Mouse (Mus musculus): ENCODE measurements around the gene Mical3. TPM values are rescaled to one million over a fixed set of nuclear protein-coding genes. Genes with fewer than 3 reads are reported as not detected.
A peak's percentile ranks its signal among the peaks of the same experiment; 100 is the strongest.

Gene Mical3
- polyA plus RNA-seq, 1 experiment from 2014 or later, result 11.8 TPM

GRCm38 (mm10) chr6:121067426-121068086 lies 63.2 kb downstream of the Mical3 start:
- Histone ChIP-seq H3K27me3 (ENCODE audit: insufficient read depth, poor library complexity, severe bottlenecking) (no peaks in the 10 kb centered on the region), H3K4me1 (replicated peaks) (peaks cover 80% of the 10 kb centered on the region), H3K36me3 (no peaks in the 10 kb centered on the region), H3K4me3 (no peak overlapping the region), H3K9me3 (no peaks in the 10 kb centered on the region), H3K27ac (peak overlapping the region; percentile 46; the same call in 1 of the 2 replicates)
- no peak for DNase-seq (ENCODE audit: low spot score)
- 59% methylated on average over 11 of the region's 11 CpGs for WGBS

DNA sequence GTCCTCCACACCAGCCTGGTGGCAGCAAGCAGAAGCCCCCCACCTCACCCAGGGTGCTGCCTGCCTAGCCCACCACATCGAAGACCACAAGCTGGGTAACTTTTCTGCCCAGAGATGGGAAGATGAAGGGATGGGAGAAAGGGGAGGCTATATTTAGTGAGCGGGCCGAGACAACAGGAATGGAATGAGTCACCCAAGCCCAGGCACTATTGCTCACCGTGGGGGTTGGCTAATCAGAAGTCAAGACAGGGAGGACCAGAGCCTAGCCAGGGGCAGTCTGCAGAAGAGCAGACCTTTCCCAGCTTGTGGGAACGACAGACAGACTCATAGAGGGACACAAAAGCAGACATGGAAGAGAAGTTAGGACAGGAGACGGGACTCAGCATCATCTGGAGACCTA lies 64.0 kb downstream of the Mical3 start:
- H3K4me1 ChIP-seq (replicated peaks), result peaks cover 84% of the 10 kb centered on the region
- H3K27ac ChIP-seq, result peak overlapping the region; percentile 69
- H3K27me3 ChIP-seq (ENCODE audit: insufficient read depth, poor library complexity, severe bottlenecking), result no peaks in the 10 kb centered on the region
- no peak overlapping the region for H3K4me3 ChIP-seq
- 45% methylated on average over 6 of the region's 6 CpGs for WGBS
- no peak for DNase-seq (ENCODE audit: low spot score)
- H3K36me3 ChIP-seq, result 0 out of 2 replicates have a peak, but pooled peaks cover 2% of the 10 kb centered on the region
- H3K9me3 ChIP-seq, result no peaks in the 10 kb centered on the region

GRCm38 (mm10) chr6:121064356-121065015 lies 66.3 kb downstream of the Mical3 start:
- 39% methylated on average over 17 of the region's 17 CpGs for WGBS
- DNase-seq (ENCODE audit: low spot score), result peak; percentile 27
- H3K4me3 ChIP-seq, result no peak overlapping the region

GRCm38 (mm10) chr6:121063771-121064170 lies 67.0 kb downstream of the Mical3 start:
- no peak for DNase-seq (ENCODE audit: low spot score)
- Histone ChIP-seq H3K27ac (peak overlapping the region; percentile 79), H3K36me3 (0 out of 2 replicates have a peak, but pooled peaks cover 2% of the 10 kb centered on the region), H3K4me1 (replicated peaks) (peaks cover 64% of the 10 kb centered on the region), H3K27me3 (ENCODE audit: insufficient read depth, poor library complexity, severe bottlenecking) (no peaks in the 10 kb centered on the region), H3K4me3 (no peak overlapping the region), H3K9me3 (no peaks in the 10 kb centered on the region)
- 84% methylated on average over 8 of the region's 8 CpGs for WGBS

More at GRCm38 (mm10) chr6:121064356-121065015, 66.3 kb downstream of the Mical3 start:
- peak overlapping the region; percentile 79 for H3K27ac ChIP-seq
- no peaks in the 10 kb centered on the region for H3K27me3 ChIP-seq (ENCODE audit: insufficient read depth, poor library complexity, severe bottlenecking)
- no peaks in the 10 kb centered on the region for H3K9me3 ChIP-seq
- peaks cover 72% of the 10 kb centered on the region for H3K4me1 ChIP-seq (replicated peaks)
- H3K36me3 ChIP-seq, result 0 out of 2 replicates have a peak, but pooled peaks cover 2% of the 10 kb centered on the region

DNA sequence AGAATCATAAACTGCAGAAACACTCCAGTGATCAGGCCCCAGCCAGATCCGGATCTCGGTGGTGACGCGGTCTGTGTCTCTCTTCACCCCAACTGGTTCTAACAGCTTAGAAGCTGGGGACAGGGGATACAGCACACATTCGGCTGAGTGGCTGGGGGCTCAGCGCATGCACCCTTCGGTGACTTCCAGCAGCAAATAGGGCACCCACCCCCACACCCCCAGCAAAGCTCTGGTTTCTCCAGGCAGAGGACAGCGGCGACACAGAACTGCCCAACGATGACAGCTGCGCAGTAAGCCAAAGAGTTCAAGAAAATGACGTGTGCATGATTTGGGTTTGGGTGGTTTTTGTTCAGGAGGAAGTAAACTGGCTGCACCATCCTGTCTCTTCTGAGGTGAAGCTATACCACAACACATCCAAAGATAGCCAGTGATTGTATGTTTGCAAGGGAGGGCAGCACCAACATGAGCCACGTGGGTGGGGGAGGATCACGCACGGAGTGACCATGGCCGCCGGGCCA lies 67.8 kb downstream of the Mical3 start:
- Histone ChIP-seq H3K4me3 (no peak overlapping the region), H3K9me3 (no peaks in the 10 kb centered on the region), H3K36me3 (0 out of 2 replicates have a peak, but pooled peaks cover 2% of the 10 kb centered on the region), H3K4me1 (replicated peaks) (peaks cover 56% of the 10 kb centered on the region), H3K27me3 (ENCODE audit: insufficient read depth, poor library complexity, severe bottlenecking) (no peaks in the 10 kb centered on the region), H3K27ac (no peak overlapping the region)
- 96% methylated on average over 17 of the region's 17 CpGs for WGBS
- no peak for DNase-seq (ENCODE audit: low spot score)

DNA sequence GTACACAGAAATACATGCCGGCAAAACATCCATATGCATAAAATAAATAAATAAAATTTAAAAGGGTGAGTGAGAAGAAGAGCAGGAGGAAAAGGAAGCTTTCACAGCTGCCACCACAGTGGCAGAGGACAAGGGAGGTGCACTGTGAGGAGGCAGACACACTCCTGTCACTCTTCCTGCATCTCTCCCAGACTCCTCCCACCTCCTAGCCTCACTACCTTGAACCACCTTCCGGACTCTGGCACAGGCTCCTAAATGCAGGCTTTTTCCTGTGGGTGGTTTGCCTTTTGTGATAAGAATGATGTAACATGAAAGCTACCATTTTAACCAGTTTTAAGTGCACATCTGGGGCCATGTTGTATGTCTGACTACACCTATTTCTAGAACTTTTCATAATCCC lies 72.8 kb downstream of the Mical3 start:
- Histone ChIP-seq H3K27me3 (ENCODE audit: insufficient read depth, poor library complexity, severe bottlenecking) (no peaks in the 10 kb centered on the region), H3K36me3 (0 out of 2 replicates have a peak, but pooled peaks cover 2% of the 10 kb centered on the region), H3K4me3 (no peak overlapping the region), H3K4me1 (replicated peaks) (peaks cover 34% of the 10 kb centered on the region), H3K27ac (no peak overlapping the region), H3K9me3 (no peaks in the 10 kb centered on the region)
- DNase-seq (ENCODE audit: low spot score), result no peak
- 85% methylated on average over 2 of the region's 2 CpGs for WGBS

- H3K27ac ChIP-seq, result no peak overlapping the region
- 87% methylated on average over 22 of the region's 22 CpGs for WGBS
- 0 out of 2 replicates have a peak, but pooled peaks cover 2% of the 10 kb centered on the region for H3K36me3 ChIP-seq
Observed at GRCm38 (mm10) chr6:121057181-121057956, 73.4 kb downstream of the Mical3 start.

DNA sequence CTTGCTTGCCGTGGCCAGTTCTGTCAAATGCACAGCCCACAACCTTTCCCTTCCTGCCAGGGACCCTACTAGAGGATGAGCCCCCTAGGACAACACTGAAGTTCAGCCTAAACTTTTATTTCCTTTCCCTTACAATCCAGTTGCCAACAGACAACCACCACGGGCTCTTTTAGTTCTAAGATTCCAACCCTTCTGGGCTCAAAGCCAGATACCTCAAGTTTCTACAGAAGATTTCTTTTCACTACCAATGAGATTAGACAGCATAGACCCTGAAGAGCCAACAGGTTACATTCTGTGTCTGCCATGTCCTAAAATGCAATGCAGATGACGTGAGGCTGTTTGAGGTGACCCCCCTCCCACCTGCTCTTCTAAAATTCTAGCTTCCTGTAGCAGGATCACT lies 75.3 kb downstream of the Mical3 start:
- H3K36me3 ChIP-seq, result no peaks in the 10 kb centered on the region
- no peak overlapping the region for H3K4me3 ChIP-seq
- no peak overlapping the region for H3K27ac ChIP-seq
- 83% methylated on average over 3 of the region's 3 CpGs for WGBS
- no peak for DNase-seq (ENCODE audit: low spot score)
- H3K27me3 ChIP-seq (ENCODE audit: insufficient read depth, poor library complexity, severe bottlenecking), result no peaks in the 10 kb centered on the region
- peaks cover 42% of the 10 kb centered on the region for H3K4me1 ChIP-seq (replicated peaks)
- H3K9me3 ChIP-seq, result no peaks in the 10 kb centered on the region

More at GRCm38 (mm10) chr6:121057181-121057956, 73.4 kb downstream of the Mical3 start:
- peaks cover 36% of the 10 kb centered on the region for H3K4me1 ChIP-seq (replicated peaks)
- DNase-seq (ENCODE audit: low spot score), result no peak
- no peaks in the 10 kb centered on the region for H3K9me3 ChIP-seq
- no peak overlapping the region for H3K4me3 ChIP-seq
- no peaks in the 10 kb centered on the region for H3K27me3 ChIP-seq (ENCODE audit: insufficient read depth, poor library complexity, severe bottlenecking)

GRCm38 (mm10) chr6:121054908-121055307 lies 75.9 kb downstream of the Mical3 start:
- Histone ChIP-seq H3K27me3 (ENCODE audit: insufficient read depth, poor library complexity, severe bottlenecking) (no peaks in the 10 kb centered on the region), H3K36me3 (no peaks in the 10 kb centered on the region), H3K4me1 (replicated peaks) (peaks cover 46% of the 10 kb centered on the region), H3K27ac (no peak overlapping the region), H3K4me3 (no peak overlapping the region), H3K9me3 (no peaks in the 10 kb centered on the region)
- WGBS, result 95% methylated on average over 9 of the region's 9 CpGs
- DNase-seq (ENCODE audit: low spot score), result no peak

DNA sequence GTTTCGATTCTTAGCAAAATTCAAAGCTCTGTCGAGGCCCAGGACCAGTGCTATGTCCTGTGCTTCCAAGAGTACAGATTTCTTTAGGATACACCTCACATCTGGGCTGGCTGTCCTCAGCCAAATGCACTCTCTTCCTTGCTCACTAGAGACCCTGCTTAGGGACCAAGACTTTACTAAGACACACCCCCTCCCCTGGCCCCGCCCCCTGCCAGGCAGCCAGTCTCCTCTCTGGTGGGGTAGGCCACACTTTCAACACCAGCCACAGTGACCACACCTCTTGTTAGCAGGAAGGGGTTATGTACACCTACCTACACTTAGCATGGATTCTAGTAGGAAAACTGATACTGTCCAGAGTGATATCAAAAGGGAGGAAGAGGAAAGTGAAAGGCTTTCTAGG lies 76.5 kb downstream of the Mical3 start:
- WGBS, result 77% methylated on average over 3 of the region's 3 CpGs
- Histone ChIP-seq H3K9me3 (no peaks in the 10 kb centered on the region), H3K4me3 (no peak overlapping the region), H3K27ac (no peak overlapping the region), H3K36me3 (no peaks in the 10 kb centered on the region), H3K4me1 (replicated peaks) (peaks cover 46% of the 10 kb centered on the region), H3K27me3 (ENCODE audit: insufficient read depth, poor library complexity, severe bottlenecking) (no peaks in the 10 kb centered on the region)
- DNase-seq (ENCODE audit: low spot score), result no peak

- 86% methylated on average over 7 of the region's 7 CpGs for WGBS
- Histone ChIP-seq H3K4me1 (replicated peaks) (peaks cover 48% of the 10 kb centered on the region), H3K27me3 (ENCODE audit: insufficient read depth, poor library complexity, severe bottlenecking) (no peaks in the 10 kb centered on the region), H3K9me3 (no peaks in the 10 kb centered on the region), H3K27ac (no peak overlapping the region), H3K4me3 (no peak overlapping the region), H3K36me3 (no peaks in the 10 kb centered on the region)
- DNase-seq (ENCODE audit: low spot score), result no peak
Observed at GRCm38 (mm10) chr6:121053585-121054112, 77.2 kb downstream of the Mical3 start.

DNA sequence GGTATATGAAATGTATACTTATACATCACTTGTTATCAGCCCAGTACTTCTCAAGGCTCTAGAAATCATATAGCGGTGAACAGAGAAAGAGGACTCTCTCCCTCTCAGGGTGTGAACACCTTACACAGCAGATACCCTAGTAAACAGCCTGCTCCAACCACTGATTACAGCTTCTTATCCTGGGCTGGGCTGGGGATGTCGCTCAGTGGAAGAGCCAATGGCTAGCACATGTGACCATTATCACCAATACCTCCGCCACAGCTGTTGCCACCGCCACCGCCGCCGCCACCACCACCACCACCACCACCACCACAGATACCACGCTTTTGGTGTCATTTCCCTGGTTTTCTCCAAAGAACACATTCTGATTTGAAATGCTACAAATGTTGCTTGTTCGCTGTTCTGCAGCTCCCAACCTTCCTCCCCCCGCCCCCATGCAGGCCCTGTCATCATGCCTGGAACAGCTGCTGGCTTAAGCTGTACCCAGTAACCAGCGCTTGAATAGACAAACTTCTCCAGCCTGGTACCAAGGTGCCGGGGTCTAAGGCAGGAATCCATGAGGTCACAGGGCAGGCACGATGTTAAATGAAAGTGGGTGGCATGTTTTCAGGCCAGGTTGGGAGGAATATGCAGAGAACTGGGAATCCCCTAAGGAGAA lies 78.7 kb downstream of the Mical3 start:
- no peak overlapping the region for H3K27ac ChIP-seq
- no peak overlapping the region for H3K4me3 ChIP-seq
- H3K9me3 ChIP-seq, result no peaks in the 10 kb centered on the region
- H3K36me3 ChIP-seq, result no peaks in the 10 kb centered on the region
- WGBS, result 94% methylated on average over 13 of the region's 13 CpGs
- no peak for DNase-seq (ENCODE audit: low spot score)
- H3K27me3 ChIP-seq (ENCODE audit: insufficient read depth, poor library complexity, severe bottlenecking), result no peaks in the 10 kb centered on the region
- H3K4me1 ChIP-seq (replicated peaks), result peaks cover 45% of the 10 kb centered on the region
